Mouse (Mus musculus) cerebellum, adult 8-10 months (tissue): Measurements from ENCODE around the gene 1700003E16Rik.

Experiments used
- DNase-seq: peaks from one replicate; pipeline ENCODE4 v3.0.0; 2022

1700003E16Rik gene

GRCm38 (mm10) chr6:83207361-83208049, 51.3 kb downstream of the 1700003E16Rik start:
- DNase-seq: no peak

GRCm38 (mm10) chr6:83208050-83208400, 51.8 kb downstream of the 1700003E16Rik start:
- DNase-seq: no peak

GRCm38 (mm10) chr6:83210495-83210894, 54.3 kb downstream of the 1700003E16Rik start:
- DNase-seq: no peak

GRCm38 (mm10) chr6:83211526-83211925, 55.3 kb downstream of the 1700003E16Rik start:
- no peak for DNase-seq
